Mouse (Mus musculus): ENCODE results near the gene Prr3.

- TF ChIP-seq CTCF (IDR thresholded peaks at IDR 0.05; ENCODE audit: low read depth), result no peak
- TF ChIP-seq EP300 (IDR thresholded peaks at IDR 0.05; ENCODE audit: low read depth), result no peak
These were observed 14.8 kb upstream of the Prr3 start for GRCm38 (mm10) chr17:35994879-35995240.

Data from liver, embryonic 14.5 days (tissue).